Mouse (Mus musculus): Measurements from ENCODE around the gene Tox2. TPM values are rescaled to one million over a fixed set of nuclear protein-coding genes. Genes with fewer than 3 reads are reported as not detected.

Tox2 gene
- total and polyA plus RNA-seq, 3 experiments: 4.0 to 8.0 (median 7.4) TPM

GRCm38 (mm10) chr2:163364785-163365541 is 162.0 kb downstream of the Tox2 start:
- DNase-seq: no peak

DNA sequence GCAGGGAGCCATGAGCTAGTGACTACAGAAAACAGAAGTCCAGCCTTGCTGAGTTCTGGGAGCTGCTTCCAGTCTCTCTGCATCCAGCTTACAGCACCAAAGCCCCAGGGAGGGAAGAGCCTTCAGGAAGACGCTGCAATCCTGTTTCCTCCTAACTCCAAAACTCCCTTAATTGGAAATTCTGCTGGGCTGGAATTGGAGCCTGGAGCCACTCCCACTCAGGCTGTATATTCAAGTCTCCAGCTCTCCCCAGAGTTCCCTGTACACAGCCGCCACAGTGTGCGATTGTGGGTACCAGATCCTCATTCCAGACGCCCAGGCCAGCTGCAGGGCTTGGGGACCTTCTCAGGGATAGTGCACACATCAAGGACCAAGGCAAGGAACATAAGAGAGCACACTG is 167.2 kb downstream of the Tox2 start:
- DNase-seq: no peak

DNA sequence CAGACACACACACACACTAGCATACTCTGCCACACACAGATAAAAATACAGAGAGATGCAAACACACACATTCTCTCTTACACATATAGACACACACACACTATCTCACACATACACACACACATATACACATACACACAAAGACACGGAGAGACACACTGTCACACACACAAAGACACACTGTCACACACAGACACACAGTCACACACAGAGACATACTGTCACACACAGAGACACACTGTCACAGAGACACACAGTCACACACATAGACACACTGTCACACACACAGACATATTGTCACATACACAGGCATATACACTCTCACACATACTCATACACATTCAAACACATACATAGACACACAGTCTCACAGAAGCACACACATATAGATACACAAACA is 169.7 kb downstream of the Tox2 start:
- DNase-seq: no peak

Other genes starting within 250 kb of the Tox2 start
- 1 to 10 TPM in 1 of 2 experiments, under 1 TPM in 1; 0.35 to 1.1 TPM for gene Sgk2, start 215.8 kb upstream of the Tox2 start, total RNA-seq (2021)
- gene Sgk2, start 215.8 kb upstream of the Tox2 start, polyA plus RNA-seq (2012; rRNA removed): 0.35 and 0.77 TPM in 2 replicates
- 10 to 100 TPM; 44.5 to 55.8 TPM for gene Ift52, start 185.8 kb upstream of the Tox2 start, total RNA-seq (2021)
- 19.4 and 25.9 TPM in 2 replicates for gene Ift52, start 185.8 kb upstream of the Tox2 start, polyA plus RNA-seq (2012; rRNA removed)
- gene Mybl2, start 148.4 kb upstream of the Tox2 start, total RNA-seq (2021): 1 to 10 TPM; 1.3 to 2.2 TPM
- 1.2 and 1.9 TPM in 2 replicates for gene Mybl2, start 148.4 kb upstream of the Tox2 start, polyA plus RNA-seq (2012; rRNA removed)
- gene Gtsf1l, start 115.3 kb upstream of the Tox2 start, total RNA-seq (2021): not detected
- not detected in 2 replicates for gene Gtsf1l, start 115.3 kb upstream of the Tox2 start, polyA plus RNA-seq (2012; rRNA removed)
- gene Jph2, start 194.9 kb downstream of the Tox2 start, total RNA-seq (2021): 1 to 10 TPM; 3.1 to 6.2 TPM
- gene Jph2, start 194.9 kb downstream of the Tox2 start, polyA plus RNA-seq (2012; rRNA removed): 8.2 and 8.3 TPM in 2 replicates
- gene Oser1, start 221.6 kb downstream of the Tox2 start, total RNA-seq (2021): 10 to 100 TPM; 29.2 to 49.2 TPM
- gene Oser1, start 221.6 kb downstream of the Tox2 start, polyA plus RNA-seq (2012; rRNA removed): 3.0 TPM in 2 replicates
- 1 to 10 TPM; 2.2 to 4.2 TPM for gene Gdap1l1, start 235.4 kb downstream of the Tox2 start, total RNA-seq (2021)
- 6.5 and 8.7 TPM in 2 replicates for gene Gdap1l1, start 235.4 kb downstream of the Tox2 start, polyA plus RNA-seq (2012; rRNA removed)